Mouse (Mus musculus) MEL (cell line): Measurements from ENCODE around the gene Bace1.

Experiments used
- CHD2 ChIP-seq: IDR thresholded peaks from 2 replicates; pipeline ENCODE4 v1.6.1; 2011; ENCODE audit warnings: low read length, improper control_type of control experiment
- CTCF ChIP-seq, 3 experiments: IDR thresholded peaks in 2 of 3; conservative IDR thresholded peaks in 1 of 3; 2 replicates each; pipeline ENCODE4 v1.5.1; 2011 to 2012; ENCODE audit warnings: low read length in 3 of 3, low read depth in 2 of 3, mild to moderate bottlenecking in 2 of 3, improper control_type of control experiment in 1 of 3, inconsistent platforms in 1 of 3, mixed read lengths in 1 of 3, moderate library complexity in 1 of 3; ENCODE audit not compliant: control insufficient read depth in 1 of 3, insufficient read depth in 1 of 3, poor library complexity in 1 of 3, severe bottlenecking in 1 of 3
- ELF1 ChIP-seq: IDR thresholded peaks from 2 replicates; pipeline ENCODE4 v1.6.1; 2014; ENCODE audit warnings: low read depth, mild to moderate bottlenecking, inconsistent platforms, low read length, improper control_type of control experiment, moderate library complexity
- EP300 ChIP-seq, 2 experiments: IDR thresholded peaks; 2 replicates each; pipeline ENCODE4 v1.6.1; 2011; ENCODE audit warnings: improper control_type of control experiment in 2 of 2, low read length in 2 of 2, low read depth in 1 of 2, mild to moderate bottlenecking in 1 of 2
- HCFC1 ChIP-seq: IDR thresholded peaks from 2 replicates; pipeline ENCODE4 v1.6.1; 2012; ENCODE audit warnings: low read depth, mild to moderate bottlenecking, inconsistent platforms, low read length, improper control_type of control experiment, moderate library complexity
- MAX ChIP-seq: IDR thresholded peaks from 2 replicates; pipeline ENCODE4 v1.6.1; 2011; ENCODE audit warnings: low read length, improper control_type of control experiment
- MEF2A ChIP-seq: IDR thresholded peaks from 2 replicates; pipeline ENCODE4 v1.6.1; 2014; ENCODE audit warnings: low read depth, mild to moderate bottlenecking, inconsistent platforms, low read length, improper control_type of control experiment; ENCODE audit not compliant: poor library complexity, insufficient replicate concordance, severe bottlenecking; ENCODE audit errors: extremely low read depth
- MXI1 ChIP-seq: IDR thresholded peaks from 2 replicates; pipeline ENCODE4 v1.6.1; 2011; ENCODE audit warnings: mild to moderate bottlenecking, low read depth, low read length, improper control_type of control experiment
- POLR2A ChIP-seq, 2 experiments: IDR thresholded peaks; 2 replicates each; pipeline ENCODE4 v1.6.1; 2011 to 2012; ENCODE audit warnings: low read length in 2 of 2, mild to moderate bottlenecking in 2 of 2, control low read depth in 1 of 2, improper control_type of control experiment in 1 of 2, low read depth in 1 of 2, moderate library complexity in 1 of 2; ENCODE audit not compliant: control insufficient read depth in 1 of 2, insufficient read depth in 1 of 2, poor library complexity in 1 of 2
- POLR2AphosphoS5 ChIP-seq: IDR thresholded peaks from 2 replicates; pipeline ENCODE4 v1.6.1; 2012; ENCODE audit warnings: low read depth, borderline replicate concordance, mild to moderate bottlenecking, inconsistent platforms, low read length, moderate library complexity, mixed read lengths
- TAL1 ChIP-seq: IDR thresholded peaks from 2 replicates; pipeline ENCODE4 v1.6.1; 2012; ENCODE audit warnings: mild to moderate bottlenecking, inconsistent platforms, low read length, moderate library complexity, mixed read lengths
- TCF12 ChIP-seq: IDR thresholded peaks from 2 replicates; pipeline ENCODE4 v1.6.1; 2014; ENCODE audit warnings: low read depth, mild to moderate bottlenecking, inconsistent platforms, low read length, improper control_type of control experiment, moderate library complexity
- USF2 ChIP-seq, 2 experiments: IDR thresholded peaks; 2 replicates each; pipeline ENCODE4 v1.6.1; 2011 to 2012; ENCODE audit warnings: improper control_type of control experiment in 2 of 2, low read length in 2 of 2, borderline replicate concordance in 1 of 2, inconsistent platforms in 1 of 2, low read depth in 1 of 2, mild to moderate bottlenecking in 1 of 2; ENCODE audit not compliant: insufficient read depth in 1 of 2

- TF ChIP-seq CTCF (IDR thresholded peaks at IDR 0.05 in 2 of 3, conservative IDR thresholded peaks at IDR 0.05 in 1 of 3; ENCODE audit: control insufficient read depth in 1 of 3, insufficient read depth in 1 of 3, low read depth in 2 of 3, low read length in 3 of 3, poor library complexity in 1 of 3, severe bottlenecking in 1 of 3) (no peak), MAX (no peak), TAL1 (no peak), CHD2 (no peak), POLR2A (IDR thresholded peaks at IDR 0.05; ENCODE audit: control insufficient read depth in 1 of 2, insufficient read depth in 1 of 2, low read depth in 1 of 2, low read length in 2 of 2, poor library complexity in 1 of 2) (no peak), USF2 (IDR thresholded peaks at IDR 0.05; ENCODE audit: borderline replicate concordance in 1 of 2, insufficient read depth in 1 of 2, low read depth in 1 of 2, low read length in 2 of 2) (no peak), ELF1 (no peak), EP300 (IDR thresholded peaks at IDR 0.05; ENCODE audit: low read depth in 1 of 2, low read length in 2 of 2) (no peak), TCF12 (no peak), POLR2AphosphoS5 (no peak), MEF2A (no peak), MXI1 (no peak), HCFC1 (no peak)
Measured at GRCm38 (mm10) chr9:45851330-45851729, 12.9 kb downstream of the Bace1 start.
